Mouse (Mus musculus) forebrain, embryonic 12.5 days (tissue): ENCODE results near the gene Mum1. TPM values are rescaled to one million over a fixed set of nuclear protein-coding genes. Genes with fewer than 3 reads are reported as not detected.

ENCODE experiments used
- ATAC-seq: fragments of 200-750 bp; cut with Nextera tagmentation; 2 replicates; pipeline ENCODE4 v1.8.0; 2017; ENCODE audit warnings: moderate TSS enrichment; ENCODE audit not compliant: low FRiP score
- H3K27ac ChIP-seq: fragments of 300-500 bp; sonication (generic); 2 replicates; pipeline ENCODE4 v1.5.1; 2016; ENCODE audit warnings: mild to moderate bottlenecking
- H3K27me3 ChIP-seq: fragments of 300-500 bp; sonication (generic); 2 replicates; pipeline ENCODE4 v1.6.1; 2016; ENCODE audit warnings: mild to moderate bottlenecking
- H3K36me3 ChIP-seq: fragments of 300-500 bp; sonication (generic); replicated peaks from 2 replicates; pipeline ENCODE4 v1.6.1; 2016; ENCODE audit warnings: mild to moderate bottlenecking
- H3K4me1 ChIP-seq: fragments of 300-500 bp; sonication (generic); 2 replicates; pipeline ENCODE4 v1.6.1; 2016
- H3K4me2 ChIP-seq: fragments of 300-500 bp; sonication (generic); 2 replicates; pipeline ENCODE4 v1.6.1; 2016; ENCODE audit warnings: mild to moderate bottlenecking, moderate library complexity
- H3K4me3 ChIP-seq: fragments of 300-500 bp; sonication (generic); replicated peaks from 2 replicates; pipeline ENCODE4 v1.5.1; 2016; ENCODE audit warnings: mild to moderate bottlenecking
- H3K9ac ChIP-seq: fragments of 300-500 bp; sonication (generic); 2 replicates; pipeline ENCODE4 v1.6.1; 2016; ENCODE audit warnings: mild to moderate bottlenecking
- H3K9me3 ChIP-seq: fragments of 300-500 bp; sonication (generic); 2 replicates; pipeline ENCODE4 v1.6.1; 2016
- WGBS: fragments of 180-500 bp; shearing (Covaris S2); methylation state at CpG from one replicate; pipeline ENCODE4 v1.1.7; 2016; 5-methylcytosine and 5-hydroxymethylcytosine counted together
- polyA plus RNA-seq: library from polyadenylated mRNA; unstranded; fragments of >200 nt; fragmentation: Nextera tagmentation; extraction: Ambion mirVana; gene quantifications from 2 replicates; pipeline ENCODE4 v1.2.1, GENCODE M21; 2016

Gene Mum1
- 55.5 and 58.4 TPM in 2 replicates for polyA plus RNA-seq

DNA sequence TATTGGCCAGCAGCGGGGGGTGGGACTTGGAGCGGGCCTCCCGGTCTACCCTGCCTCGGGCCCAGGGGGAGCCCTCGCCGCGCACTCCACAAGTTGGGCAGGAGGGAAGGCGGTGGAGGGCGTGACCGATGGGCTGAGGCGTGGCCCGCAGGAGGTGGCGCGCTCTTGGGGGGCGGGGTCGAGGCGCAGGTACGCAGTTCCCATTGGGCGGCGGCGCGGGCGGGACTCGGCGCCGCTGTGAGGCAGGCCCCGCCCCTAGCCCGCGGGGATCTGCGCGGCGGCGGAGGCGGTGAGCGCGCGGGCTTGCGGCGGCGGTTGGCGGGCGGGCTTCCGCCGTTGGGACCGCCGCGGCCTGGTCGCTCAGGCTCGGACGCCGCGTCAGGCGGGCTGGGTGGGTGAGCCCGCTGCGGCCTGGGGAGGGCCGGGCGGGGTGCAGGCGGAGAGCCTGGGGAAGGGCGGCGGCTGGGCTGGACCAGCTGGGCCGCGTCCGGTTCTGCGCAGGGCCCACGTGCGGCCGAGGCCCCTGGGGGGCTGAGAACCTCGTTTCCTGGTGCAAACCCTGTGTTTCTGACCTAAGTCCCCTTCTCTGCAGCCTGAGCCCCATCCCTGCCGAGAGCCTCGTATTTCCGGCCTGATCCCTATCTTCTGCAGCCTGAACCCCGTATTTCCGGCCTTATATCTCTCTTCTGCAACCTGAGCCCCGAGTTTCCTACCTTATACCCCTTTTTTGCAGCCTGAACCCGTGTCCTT lies at the start of gene Mum1:
Mum1 (plus strand) TSS at position 19 of the 750 bp plus-strand sequence.
- peak within 1 kb of the TSS; percentile 98 for H3K9ac ChIP-seq
- H3K4me2 ChIP-seq: peak within 1 kb of the TSS; percentile 95
- peaks cover 54% of the 10 kb centered on the region for H3K4me1 ChIP-seq
- H3K27me3 ChIP-seq: no peaks in the 10 kb centered on the region
- WGBS: under 1% methylated on average over 64 of the region's 75 CpGs
- no peaks in the 10 kb centered on the region for H3K9me3 ChIP-seq
- peak within 1 kb of the TSS; percentile 87 for H3K4me3 ChIP-seq
- peak within 1 kb of the TSS; percentile 95 for H3K27ac ChIP-seq
- ATAC-seq: peak; percentile 97
- H3K36me3 ChIP-seq: peaks cover 20% of the 10 kb centered on the region

GRCm38 (mm10) chr10:80177441-80178279 lies 48.6 kb upstream of the Mum1 start:
- Histone ChIP-seq H3K4me1 (peaks cover 68% of the 10 kb centered on the region), H3K9me3 (no peaks in the 10 kb centered on the region), H3K4me2 (no peak overlapping the region), H3K9ac (no peak overlapping the region), H3K27ac (no peak overlapping the region), H3K27me3 (no peaks in the 10 kb centered on the region), H3K4me3 (no peak overlapping the region), H3K36me3 (no peaks in the 10 kb centered on the region)
- WGBS: 64% methylated on average over 7 of the region's 7 CpGs
- ATAC-seq: no peak

GRCm38 (mm10) chr10:80179068-80180051 lies 46.9 kb upstream of the Mum1 start, which contains the start of gene Efna2:
TSS of gene Efna2 (plus strand) at chr10:80179482.
- H3K27ac ChIP-seq: peak within 1 kb of the TSS; percentile 85
- ATAC-seq: peak; percentile 81
- no peaks in the 10 kb centered on the region for H3K27me3 ChIP-seq
- 1% methylated on average over 62 of the region's 106 CpGs for WGBS
- peak within 1 kb of the TSS; percentile 93 for H3K4me3 ChIP-seq
- no peaks in the 10 kb centered on the region for H3K9me3 ChIP-seq
- peaks cover 65% of the 10 kb centered on the region for H3K4me1 ChIP-seq
- H3K4me2 ChIP-seq: peak within 1 kb of the TSS; percentile 87
- H3K9ac ChIP-seq: peak within 1 kb of the TSS; percentile 98
- no peaks in the 10 kb centered on the region; the same call in 1 of the 2 replicates for H3K36me3 ChIP-seq

GRCm38 (mm10) chr10:80180288-80180687 lies 45.9 kb upstream of the Mum1 start:
- ATAC-seq: no peak
- 49% methylated on average over 6 of the region's 6 CpGs for WGBS
- no peaks in the 10 kb centered on the region; the same call in 1 of the 2 replicates for H3K36me3 ChIP-seq
- H3K27ac ChIP-seq: peak overlapping the region; percentile 85; the same call in 1 of the 2 replicates
- peaks cover 65% of the 10 kb centered on the region for H3K4me1 ChIP-seq
- peak overlapping the region; percentile 87 for H3K4me2 ChIP-seq
- H3K27me3 ChIP-seq: no peaks in the 10 kb centered on the region
- no peaks in the 10 kb centered on the region for H3K9me3 ChIP-seq
- H3K4me3 ChIP-seq: peak overlapping the region; percentile 93
- peak overlapping the region; percentile 98 for H3K9ac ChIP-seq

- peak overlapping the region; percentile 98 for H3K9ac ChIP-seq
- H3K36me3 ChIP-seq: no peaks in the 10 kb centered on the region; the same call in 1 of the 2 replicates
- H3K4me3 ChIP-seq: peak overlapping the region; percentile 93
- peak overlapping the region; percentile 87 for H3K4me2 ChIP-seq
- no peaks in the 10 kb centered on the region for H3K27me3 ChIP-seq
- no peak overlapping the region for H3K27ac ChIP-seq
- WGBS: 48% methylated on average over 5 of the region's 5 CpGs
- peaks cover 65% of the 10 kb centered on the region for H3K4me1 ChIP-seq
- H3K9me3 ChIP-seq: no peaks in the 10 kb centered on the region
- no peak for ATAC-seq
These were observed 45.4 kb upstream of the Mum1 start for GRCm38 (mm10) chr10:80180823-80181222.

- 90% methylated on average over 7 of the region's 7 CpGs for WGBS
- no peaks in the 10 kb centered on the region for H3K9me3 ChIP-seq
- no peak overlapping the region for H3K4me3 ChIP-seq
- H3K27me3 ChIP-seq: peaks cover 9% of the 10 kb centered on the region; the same call in 1 of the 2 replicates
- peaks cover 12% of the 10 kb centered on the region for H3K36me3 ChIP-seq
- no peak for ATAC-seq
- no peak overlapping the region for H3K4me2 ChIP-seq
- peaks cover 55% of the 10 kb centered on the region for H3K4me1 ChIP-seq
- no peak overlapping the region; the same call in 1 of the 2 replicates for H3K9ac ChIP-seq
- no peak overlapping the region for H3K27ac ChIP-seq
These were observed 43.7 kb upstream of the Mum1 start for GRCm38 (mm10) chr10:80182547-80182946.

GRCm38 (mm10) chr10:80186649-80187048 lies 39.6 kb upstream of the Mum1 start:
- 41% methylated on average over 27 of the region's 27 CpGs for WGBS
- peaks cover 36% of the 10 kb centered on the region; the same call in 1 of the 2 replicates for H3K27me3 ChIP-seq
- H3K4me3 ChIP-seq: no peak overlapping the region
- no peak overlapping the region for H3K27ac ChIP-seq
- no peak overlapping the region for H3K4me2 ChIP-seq
- H3K9me3 ChIP-seq: no peaks in the 10 kb centered on the region
- H3K9ac ChIP-seq: no peak overlapping the region
- no peak for ATAC-seq
- H3K36me3 ChIP-seq: peaks cover 30% of the 10 kb centered on the region
- peaks cover 55% of the 10 kb centered on the region for H3K4me1 ChIP-seq

DNA sequence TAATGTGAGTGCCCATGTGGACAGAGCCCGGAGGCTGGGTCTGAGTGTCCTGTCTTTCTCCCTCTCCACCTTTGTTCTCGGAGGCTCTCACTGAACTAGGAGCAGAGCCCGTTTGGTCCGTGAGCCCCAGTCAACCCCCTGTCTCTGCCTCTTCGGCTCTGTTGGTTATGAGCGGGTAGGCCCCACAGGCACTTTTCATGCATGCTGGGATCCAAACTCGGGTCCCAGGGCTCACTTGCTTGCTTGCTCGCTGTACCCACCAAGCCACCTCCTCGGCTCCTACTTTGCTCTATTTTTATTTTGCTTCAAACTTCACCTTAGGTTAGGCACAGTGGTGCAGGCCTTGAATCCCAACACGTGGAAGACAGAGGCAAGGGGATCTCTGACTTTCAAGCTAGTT lies 38.5 kb upstream of the Mum1 start:
- 84% methylated on average over 10 of the region's 10 CpGs for WGBS
- Histone ChIP-seq H3K9ac (0 out of 2 replicates have a peak overlapping the region, but pooled peaks have one; percentile 12), H3K36me3 (peaks cover 30% of the 10 kb centered on the region), H3K9me3 (no peaks in the 10 kb centered on the region), H3K4me1 (peaks cover 50% of the 10 kb centered on the region), H3K27ac (no peak overlapping the region), H3K4me2 (no peak overlapping the region), H3K27me3 (peaks cover 46% of the 10 kb centered on the region), H3K4me3 (no peak overlapping the region)
- ATAC-seq: no peak

- Histone ChIP-seq H3K9ac (0 out of 2 replicates have a peak overlapping the region, but pooled peaks have one; percentile 36), H3K4me1 (peaks cover 55% of the 10 kb centered on the region), H3K9me3 (no peaks in the 10 kb centered on the region), H3K27ac (no peak overlapping the region), H3K27me3 (peaks cover 47% of the 10 kb centered on the region), H3K4me3 (no peak overlapping the region), H3K4me2 (no peak overlapping the region), H3K36me3 (peaks cover 30% of the 10 kb centered on the region)
- ATAC-seq: no peak
- 65% methylated on average over 15 of the region's 15 CpGs for WGBS
These were observed 37.7 kb upstream of the Mum1 start for GRCm38 (mm10) chr10:80188453-80189024.

- H3K9ac ChIP-seq: peak overlapping the region; percentile 74
- ATAC-seq: peak; percentile 57; the same call in 1 of the 2 replicates
- H3K27me3 ChIP-seq: peaks cover 47% of the 10 kb centered on the region
- peak overlapping the region; percentile 74 for H3K4me2 ChIP-seq
- no peaks in the 10 kb centered on the region for H3K9me3 ChIP-seq
- H3K4me1 ChIP-seq: peaks cover 67% of the 10 kb centered on the region
- peak overlapping the region; percentile 85 for H3K27ac ChIP-seq
- WGBS: 2% methylated on average over 21 of the region's 21 CpGs
- peaks cover 30% of the 10 kb centered on the region for H3K36me3 ChIP-seq
- H3K4me3 ChIP-seq: peak overlapping the region; percentile 45
These were observed 36.2 kb upstream of the Mum1 start for GRCm38 (mm10) chr10:80189999-80190398.

DNA sequence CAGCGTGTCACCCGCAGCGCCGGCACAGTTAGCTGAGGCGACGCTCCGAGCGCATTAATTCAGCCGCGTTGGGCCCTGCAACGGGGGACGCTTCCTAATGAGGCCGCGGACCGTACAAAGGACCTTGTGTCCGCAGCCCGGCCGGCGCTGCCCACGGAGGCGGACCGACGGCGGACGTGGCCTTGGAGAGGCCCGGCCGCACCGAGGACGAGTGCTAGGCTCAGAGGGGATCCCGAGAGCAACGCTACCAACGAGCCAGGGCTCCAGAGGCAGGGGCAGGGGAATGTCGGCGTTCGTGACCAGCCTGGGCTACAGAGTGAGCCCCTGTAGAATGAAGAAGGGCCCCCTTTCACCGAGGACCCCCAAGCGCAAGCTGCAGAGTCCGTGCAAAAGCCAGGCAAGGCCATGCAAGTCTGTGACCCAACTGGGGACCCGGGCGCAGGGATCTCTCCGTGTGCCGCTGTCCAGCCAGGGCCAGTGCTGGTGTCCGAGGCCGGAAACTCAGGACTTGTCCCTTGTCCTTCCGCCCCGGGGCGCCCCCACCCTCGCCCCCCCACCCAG lies 35.7 kb upstream of the Mum1 start:
- H3K4me1 ChIP-seq: peaks cover 65% of the 10 kb centered on the region
- ATAC-seq: peak; percentile 55
- H3K27me3 ChIP-seq: peaks cover 47% of the 10 kb centered on the region
- under 1% methylated on average over 48 of the region's 48 CpGs for WGBS
- H3K27ac ChIP-seq: peak overlapping the region; percentile 85
- H3K36me3 ChIP-seq: peaks cover 30% of the 10 kb centered on the region
- no peaks in the 10 kb centered on the region for H3K9me3 ChIP-seq
- peak overlapping the region; percentile 74 for H3K9ac ChIP-seq
- H3K4me2 ChIP-seq: peak overlapping the region; percentile 74
- H3K4me3 ChIP-seq: peak overlapping the region; percentile 45
